Mouse (Mus musculus) brain, embryonic 14.5 days (tissue): ENCODE measurements around the gene Allc.

ENCODE experiments used
- CTCF ChIP-seq: fragments of 200-500 bp; IDR thresholded peaks from 2 replicates; pipeline ENCODE4 v1.5.1; 2012; ENCODE audit warnings: inconsistent platforms, mild to moderate bottlenecking, moderate library complexity, borderline replicate concordance; ENCODE audit not compliant: insufficient read depth, insufficient read length; ENCODE audit errors: extremely low read depth
- POLR2A ChIP-seq: fragments of 200-500 bp; IDR thresholded peaks from 2 replicates; pipeline ENCODE4 v1.6.1; 2012; ENCODE audit warnings: mild to moderate bottlenecking, inconsistent platforms, borderline replicate concordance; ENCODE audit not compliant: poor library complexity, insufficient read depth, insufficient read length, severe bottlenecking; ENCODE audit errors: extremely low read depth

- TF ChIP-seq CTCF (no peak), POLR2A (no peak)
Measured at GRCm38 (mm10) chr12:28575366-28576070, 6.8 kb downstream of the Allc start.
